In genomic region chr11:68385921-68386588, GRCm38 (mm10) we compare ENCODE assay signal across 8 mouse cellular contexts. TPM values are rescaled to one million over a fixed set of nuclear protein-coding genes. Genes with fewer than 3 reads are reported as not detected.
DNase-seq lines count a peak whose midpoint lies in the region; ATAC-seq and TF ChIP-seq lines count a peak whose summit lies in the region.

No protein-coding gene starts in this region.

- peak overlapping the region; percentile 96 for H3K4me2 ChIP-seq in forebrain, embryonic 12.5 days
- peak overlapping the region; percentile 78 for H3K4me2 ChIP-seq in hindbrain, embryonic 16.5 days (ENCODE audit: low read length)
- peak overlapping the region; percentile 74 for H3K4me2 ChIP-seq in liver, postnatal 0 days (ENCODE audit: low read depth, low read length)

- peaks cover 8% of the 10 kb centered on the region for H3K27me3 ChIP-seq in G1E (ENCODE audit: insufficient read depth, low read length)
- peaks cover 92% of the 10 kb centered on the region for H3K27me3 ChIP-seq in forebrain, embryonic 12.5 days
- peaks cover 17% of the 10 kb centered on the region for H3K27me3 ChIP-seq in hindbrain, embryonic 16.5 days (replicated peaks; ENCODE audit: control insufficient read depth, insufficient read depth, low read length)
- H3K27me3 ChIP-seq in liver, postnatal 0 days (ENCODE audit: insufficient read depth, low read length): peaks cover 94% of the 10 kb centered on the region

- peak overlapping the region; percentile 9; the same call in 1 of the 2 replicates for H3K4me3 ChIP-seq in G1E (ENCODE audit: low read depth, low read length)
- H3K4me3 ChIP-seq in forebrain, embryonic 12.5 days (replicated peaks): peak overlapping the region; percentile 69
- H3K4me3 ChIP-seq in hindbrain, embryonic 16.5 days (ENCODE audit: low read length): peak overlapping the region; percentile 64
- peak overlapping the region; percentile 55 for H3K4me3 ChIP-seq in liver, postnatal 0 days (ENCODE audit: low read depth, low read length)

- under 1% methylated on average over 59 of the region's 68 CpGs for WGBS in forebrain, embryonic 12.5 days
- WGBS in hindbrain, embryonic 16.5 days: 0% methylated on average over 44 of the region's 68 CpGs
- 3% methylated on average over 36 of the region's 68 CpGs for WGBS in liver, postnatal 0 days (ENCODE audit: insufficient replicate concordance)

- no peak for TF ChIP-seq CTCF in G1E (IDR thresholded peaks at IDR 0.05; ENCODE audit: low read depth, low read length)
- no peak for TF ChIP-seq CTCF in liver, postnatal 0 days (IDR thresholded peaks at IDR 0.05; ENCODE audit: low read depth)

- H3K36me3 ChIP-seq in G1E (replicated peaks): no peaks in the 10 kb centered on the region
- H3K36me3 ChIP-seq in forebrain, embryonic 12.5 days (replicated peaks): no peaks in the 10 kb centered on the region
- H3K36me3 ChIP-seq in hindbrain, embryonic 16.5 days (ENCODE audit: control insufficient read depth, insufficient read depth, low read length): no peaks in the 10 kb centered on the region
- no peaks in the 10 kb centered on the region for H3K36me3 ChIP-seq in liver, postnatal 0 days (replicated peaks; ENCODE audit: insufficient read depth, low read length)

- H3K27ac ChIP-seq in forebrain, embryonic 12.5 days: peak overlapping the region; percentile 83
- H3K27ac ChIP-seq in hindbrain, embryonic 16.5 days (ENCODE audit: low read depth, low read length): peak overlapping the region; percentile 71
- no peak overlapping the region for H3K27ac ChIP-seq in liver, postnatal 0 days (ENCODE audit: low read depth)

- peak overlapping the region; percentile 78 for H3K9ac ChIP-seq in forebrain, embryonic 12.5 days
- H3K9ac ChIP-seq in hindbrain, embryonic 16.5 days (ENCODE audit: low read depth, low read length): peak overlapping the region; percentile 67
- no peak overlapping the region for H3K9ac ChIP-seq in liver, postnatal 0 days (replicated peaks)

- no peaks in the 10 kb centered on the region for H3K4me1 ChIP-seq in G1E (ENCODE audit: insufficient read depth, low read depth, low read length)
- peaks cover 60% of the 10 kb centered on the region for H3K4me1 ChIP-seq in forebrain, embryonic 12.5 days
- H3K4me1 ChIP-seq in hindbrain, embryonic 16.5 days (ENCODE audit: control insufficient read depth, insufficient read depth, low read depth, low read length): peaks cover 32% of the 10 kb centered on the region
- peaks cover 14% of the 10 kb centered on the region for H3K4me1 ChIP-seq in liver, postnatal 0 days (ENCODE audit: insufficient read depth)

- ATAC-seq in G1E (ENCODE audit: extremely low read depth, insufficient number of reproducible peaks, low FRiP score, poor library complexity, severe bottlenecking): no peak
- peak; percentile 55 for ATAC-seq in forebrain, embryonic 12.5 days (ENCODE audit: low FRiP score)
- ATAC-seq in hindbrain, embryonic 16.5 days: peak; percentile 21
- no peak for ATAC-seq in liver, postnatal 0 days
- ATAC-seq in megakaryocyte-erythroid progenitor cell, adult 5-6 weeks (replicated peaks; ENCODE audit: low FRiP score, low TSS enrichment, poor library complexity, severe bottlenecking): no peak

- TF ChIP-seq EP300 in liver, postnatal 0 days (IDR thresholded peaks at IDR 0.05; ENCODE audit: low read depth): no peak

- peak; percentile 53 for DNase-seq in gastrocnemius, postnatal 10 days
- no peak for DNase-seq in gastrocnemius, adult 18-20 months (ENCODE audit: low spot score)
- DNase-seq in G1E (ENCODE audit: low spot score): no peak
- no peak for DNase-seq in liver, postnatal 0 days
- peak; percentile 36 for DNase-seq in right cerebral cortex, postnatal 4 days

- peaks cover 28% of the 10 kb centered on the region for H3K9me3 ChIP-seq in G1E (replicated peaks)
- H3K9me3 ChIP-seq in forebrain, embryonic 12.5 days: no peaks in the 10 kb centered on the region
- H3K9me3 ChIP-seq in hindbrain, embryonic 16.5 days (ENCODE audit: control insufficient read depth, low read length): no peaks in the 10 kb centered on the region
- H3K9me3 ChIP-seq in liver, postnatal 0 days (ENCODE audit: low read length): no peaks in the 10 kb centered on the region

RNA-seq across cellular contexts. Expression of gene Ntn1, which starts 14.6 kb away (rescaled TPM):
- 10 to 100 TPM; 12.2 to 14.4 TPM for total RNA-seq in gastrocnemius, postnatal 10 days (2021)
- total RNA-seq in gastrocnemius, adult 18-20 months (2021): 1 to 10 TPM; 3.4 to 7.0 TPM
- total RNA-seq in G1E (2014; fragmentation: Nextera tagmentation) (not detected in 2 replicates), G1E (2017) (under 0.01 TPM in 1 of 2 replicates, not detected in the other)
- not detected in 2 replicates for polyA plus RNA-seq in G1E (2012)
- 14.2 and 18.1 TPM in 2 replicates for polyA plus RNA-seq in forebrain, embryonic 12.5 days (2016; fragmentation: Nextera tagmentation; extraction: Ambion mirVana)
- polyA plus RNA-seq in hindbrain, embryonic 16.5 days (2015; fragmentation: Nextera tagmentation; extraction: Ambion mirVana): 13.3 and 21.7 TPM in 2 replicates
- polyA plus RNA-seq in liver, postnatal 0 days (2015; fragmentation: Nextera tagmentation; extraction: Ambion mirVana): 0.76 and 0.95 TPM in 2 replicates
- total RNA-seq in megakaryocyte-erythroid progenitor cell, adult 5-6 weeks (2014; fragmentation: Nextera tagmentation): not detected in 2 replicates
- total RNA-seq in megakaryocyte-erythroid progenitor cell, adult 5-6 weeks (2017): not detected in 2 replicates

RNA-seq across cellular contexts. Expression of gene Pik3r5, which starts 45.9 kb away (rescaled TPM):
- under 1 TPM; 0.52 to 0.54 TPM for total RNA-seq in gastrocnemius, postnatal 10 days (2021)
- total RNA-seq in gastrocnemius, adult 18-20 months (2021): under 1 TPM; 0.23 to 0.88 TPM
- total RNA-seq in G1E (2014; fragmentation: Nextera tagmentation) (not detected in 2 replicates), G1E (2017) (0.49 TPM in 1 of 2 replicates, not detected in the other)
- polyA plus RNA-seq in G1E (2012): 0.02 TPM in 1 of 2 replicates, not detected in the other
- polyA plus RNA-seq in forebrain, embryonic 12.5 days (2016; fragmentation: Nextera tagmentation; extraction: Ambion mirVana): 0.24 and 0.29 TPM in 2 replicates
- 0.26 and 0.44 TPM in 2 replicates for polyA plus RNA-seq in hindbrain, embryonic 16.5 days (2015; fragmentation: Nextera tagmentation; extraction: Ambion mirVana)
- polyA plus RNA-seq in liver, postnatal 0 days (2015; fragmentation: Nextera tagmentation; extraction: Ambion mirVana): 0.82 and 0.86 TPM in 2 replicates
- 3.0 and 4.1 TPM in 2 replicates for total RNA-seq in megakaryocyte-erythroid progenitor cell, adult 5-6 weeks (2014; fragmentation: Nextera tagmentation)
- total RNA-seq in megakaryocyte-erythroid progenitor cell, adult 5-6 weeks (2017): 0.88 and 2.5 TPM in 2 replicates

Comparison
In these comparisons a context has a peak if more than half of its experiments do, and no peak if none do; other contexts are left out.
1. DNase-seq: peak in gastrocnemius, postnatal 10 days (single experiment) and right cerebral cortex, postnatal 4 days (single experiment); none in gastrocnemius, adult 18-20 months (single experiment), G1E (single experiment) and liver, postnatal 0 days (single experiment).
2. ATAC-seq: peak in forebrain, embryonic 12.5 days (single experiment) and hindbrain, embryonic 16.5 days (single experiment); none in G1E (single experiment), liver, postnatal 0 days (single experiment) and megakaryocyte-erythroid progenitor cell, adult 5-6 weeks (single experiment).
3. H3K4me3 ChIP-seq: peak in every context shown above with its lines; median percentile 69 in forebrain, embryonic 12.5 days; 64 in hindbrain, embryonic 16.5 days; 55 in liver, postnatal 0 days; 9 in G1E.
4. RNA of gene Ntn1, which starts 14.6 kb away (total RNA-seq): 12.2 to 14.4 TPM in gastrocnemius, postnatal 10 days and 3.4 to 7.0 TPM in gastrocnemius, adult 18-20 months; under 0.01 TPM in G1E and not detected in megakaryocyte-erythroid progenitor cell, adult 5-6 weeks; every median in the first group is over 4 times any median in the second.
5. Peak in every context shown above with its lines, with median percentiles within 50 percentile points of each other: H3K4me2 ChIP-seq.